Mouse (Mus musculus): ENCODE results near the gene Rpa3. TPM values are rescaled to one million over a fixed set of nuclear protein-coding genes. Genes with fewer than 3 reads are reported as not detected.

Gene Rpa3
- polyA plus RNA-seq, 1 experiment from 2014 or later = 111 TPM

GRCm38 (mm10) chr6:8275098-8275497, 16.1 kb upstream of the Rpa3 start:
- Histone ChIP-seq H3K27me3 (no peaks in the 10 kb centered on the region), H3K36me3 (0 out of 2 replicates have a peak, but pooled peaks cover 9% of the 10 kb centered on the region), H3K4me1 (no peaks in the 10 kb centered on the region), H3K9me3 (no peaks in the 10 kb centered on the region), H3K9ac (no peak overlapping the region), H3K27ac (no peak overlapping the region), H3K4me3 (no peak overlapping the region), H3K4me2 (no peak overlapping the region)
- no peak for ATAC-seq (ENCODE audit: insufficient number of reproducible peaks, low FRiP score, low TSS enrichment, low read depth)
- 14% methylated on average over 1 of the region's 1 CpGs for WGBS

DNA sequence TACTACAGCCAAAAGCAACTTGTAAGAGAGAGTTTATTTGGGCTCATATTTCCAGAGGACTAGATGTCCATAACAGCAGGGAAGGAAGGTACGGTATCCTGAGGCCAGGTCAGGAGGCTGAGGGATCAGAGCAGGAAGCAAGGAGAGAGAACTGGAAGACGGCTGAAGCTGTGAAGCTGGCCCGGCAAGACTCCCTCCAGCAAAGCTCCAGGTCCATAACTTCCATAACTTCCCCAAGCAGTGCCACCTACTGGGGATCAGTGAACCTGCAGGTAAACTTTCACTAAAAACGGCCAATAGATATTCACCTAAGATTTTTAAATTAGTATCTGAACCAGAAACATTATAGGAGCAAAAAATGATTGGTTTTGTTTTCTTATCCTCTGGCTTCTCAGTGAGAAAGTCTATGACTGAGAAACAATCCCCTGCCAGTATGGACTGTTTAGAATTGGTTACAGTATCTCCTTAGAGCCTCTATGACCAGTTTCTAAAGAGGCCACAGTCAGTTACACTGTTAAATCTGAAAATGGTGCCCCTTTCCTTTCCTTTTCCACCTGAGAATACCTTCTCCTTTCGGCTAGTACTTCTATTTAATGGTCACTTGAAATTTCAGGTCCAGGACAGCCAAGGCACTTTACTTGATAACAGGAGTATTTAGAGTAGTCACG, 15.5 kb upstream of the Rpa3 start:
- Histone ChIP-seq H3K27ac (no peak overlapping the region), H3K4me3 (no peak overlapping the region), H3K36me3 (0 out of 2 replicates have a peak, but pooled peaks cover 9% of the 10 kb centered on the region), H3K9me3 (no peaks in the 10 kb centered on the region), H3K4me1 (no peaks in the 10 kb centered on the region), H3K9ac (no peak overlapping the region), H3K4me2 (no peak overlapping the region), H3K27me3 (no peaks in the 10 kb centered on the region)
- ATAC-seq (ENCODE audit: insufficient number of reproducible peaks, low FRiP score, low TSS enrichment, low read depth) = no peak
- 30% methylated on average over 6 of the region's 6 CpGs for WGBS

- H3K36me3 ChIP-seq = 0 out of 2 replicates have a peak, but pooled peaks cover 9% of the 10 kb centered on the region
- ATAC-seq (ENCODE audit: insufficient number of reproducible peaks, low FRiP score, low TSS enrichment, low read depth) = no peak
- H3K27ac ChIP-seq = no peak overlapping the region
- H3K9me3 ChIP-seq = no peaks in the 10 kb centered on the region
- H3K27me3 ChIP-seq = no peaks in the 10 kb centered on the region
- 81% methylated on average over 3 of the region's 3 CpGs for WGBS
- no peak overlapping the region for H3K9ac ChIP-seq
- H3K4me2 ChIP-seq = no peak overlapping the region
- no peaks in the 10 kb centered on the region for H3K4me1 ChIP-seq
- no peak overlapping the region for H3K4me3 ChIP-seq
Observed at GRCm38 (mm10) chr6:8271047-8271446, 12.1 kb upstream of the Rpa3 start.

DNA sequence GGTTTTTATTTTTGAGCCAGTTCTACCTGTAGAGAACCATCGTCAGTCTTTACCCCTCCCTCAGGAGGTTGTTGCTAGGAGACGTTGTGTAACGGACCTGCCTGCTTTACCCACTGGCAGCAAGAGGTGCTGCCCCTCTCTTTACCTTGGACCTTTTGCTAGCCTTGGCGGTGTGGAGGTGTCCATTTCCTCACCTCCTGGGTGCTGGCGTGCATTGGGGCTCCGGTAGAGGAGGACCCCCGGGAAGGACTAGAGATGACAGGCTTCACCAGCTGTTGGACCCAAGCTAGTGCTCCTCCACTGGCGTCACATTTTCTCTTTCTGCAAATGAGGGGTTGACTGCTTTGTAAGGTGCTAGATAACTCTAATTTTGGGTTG, 683 bp upstream of the Rpa3 start:
- peak overlapping the region; percentile 81 for H3K4me2 ChIP-seq
- peak overlapping the region; percentile 96 for H3K4me3 ChIP-seq
- no peak for ATAC-seq (ENCODE audit: insufficient number of reproducible peaks, low FRiP score, low TSS enrichment, low read depth)
- peaks cover 7% of the 10 kb centered on the region for H3K4me1 ChIP-seq
- H3K27me3 ChIP-seq = no peaks in the 10 kb centered on the region
- H3K36me3 ChIP-seq = no peaks in the 10 kb centered on the region
- H3K9me3 ChIP-seq = no peaks in the 10 kb centered on the region
- H3K27ac ChIP-seq = peak overlapping the region; percentile 85
- WGBS = under 1% methylated on average over 8 of the region's 8 CpGs
- peak overlapping the region; percentile 65 for H3K9ac ChIP-seq

DNA sequence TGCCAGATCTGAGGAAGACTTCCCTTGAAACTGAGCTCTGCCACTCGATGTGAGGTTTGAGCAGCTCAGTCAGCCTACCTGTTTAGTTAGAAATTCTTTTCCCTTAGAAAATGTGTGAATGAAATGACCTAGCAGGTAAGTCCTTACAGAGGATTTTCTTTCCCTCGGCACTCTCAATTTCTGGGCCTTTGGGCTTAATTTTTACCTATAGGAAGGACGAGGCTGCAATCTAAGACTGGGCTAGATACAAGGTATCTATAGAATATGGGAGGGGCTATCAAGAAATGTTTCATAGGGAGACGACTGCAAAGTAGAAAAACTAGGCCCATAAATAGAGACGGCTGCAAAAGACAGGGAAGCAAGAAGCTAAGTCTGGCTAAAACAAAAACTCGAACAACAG, 657 bp downstream of the Rpa3 start:
- H3K4me2 ChIP-seq = peak overlapping the region; percentile 59
- H3K27ac ChIP-seq = peak overlapping the region; percentile 89
- peaks cover 7% of the 10 kb centered on the region for H3K4me1 ChIP-seq
- H3K4me3 ChIP-seq = peak overlapping the region; percentile 96
- no peaks in the 10 kb centered on the region for H3K36me3 ChIP-seq
- no peak for ATAC-seq (ENCODE audit: insufficient number of reproducible peaks, low FRiP score, low TSS enrichment, low read depth)
- no peaks in the 10 kb centered on the region for H3K9me3 ChIP-seq
- WGBS = 6% methylated on average over 6 of the region's 6 CpGs
- H3K9ac ChIP-seq = peak overlapping the region; percentile 64
- no peaks in the 10 kb centered on the region for H3K27me3 ChIP-seq

GRCm38 (mm10) chr6:8228596-8228995, 30.4 kb downstream of the Rpa3 start:
- Histone ChIP-seq H3K4me1 (no peaks in the 10 kb centered on the region), H3K36me3 (peaks cover 39% of the 10 kb centered on the region), H3K4me3 (no peak overlapping the region), H3K9me3 (no peaks in the 10 kb centered on the region), H3K27me3 (no peaks in the 10 kb centered on the region), H3K4me2 (no peak overlapping the region), H3K9ac (no peak overlapping the region), H3K27ac (no peak overlapping the region)
- 88% methylated on average over 3 of the region's 3 CpGs for WGBS
- no peak for ATAC-seq (ENCODE audit: insufficient number of reproducible peaks, low FRiP score, low TSS enrichment, low read depth)

GRCm38 (mm10) chr6:8227035-8227434, 31.9 kb downstream of the Rpa3 start:
- Histone ChIP-seq H3K4me3 (no peak overlapping the region), H3K4me2 (no peak overlapping the region), H3K36me3 (peaks cover 32% of the 10 kb centered on the region), H3K9me3 (no peaks in the 10 kb centered on the region), H3K4me1 (no peaks in the 10 kb centered on the region), H3K9ac (no peak overlapping the region), H3K27me3 (no peaks in the 10 kb centered on the region), H3K27ac (no peak overlapping the region)
- ATAC-seq (ENCODE audit: insufficient number of reproducible peaks, low FRiP score, low TSS enrichment, low read depth) = no peak
- 80% methylated on average over 3 of the region's 3 CpGs for WGBS

GRCm38 (mm10) chr6:8210661-8211060, 48.3 kb downstream of the Rpa3 start:
- no peak overlapping the region for H3K4me3 ChIP-seq
- peaks cover 14% of the 10 kb centered on the region for H3K36me3 ChIP-seq
- no peak for ATAC-seq (ENCODE audit: insufficient number of reproducible peaks, low FRiP score, low TSS enrichment, low read depth)
- no peak overlapping the region; the same call in 1 of the 2 replicates for H3K4me2 ChIP-seq
- 0 out of 2 replicates have a peak, but pooled peaks cover 3% of the 10 kb centered on the region for H3K4me1 ChIP-seq
- H3K9me3 ChIP-seq = no peaks in the 10 kb centered on the region
- H3K27ac ChIP-seq = no peak overlapping the region
- H3K9ac ChIP-seq = no peak overlapping the region
- no peaks in the 10 kb centered on the region for H3K27me3 ChIP-seq
- WGBS = 90% methylated on average over 3 of the region's 3 CpGs

DNA sequence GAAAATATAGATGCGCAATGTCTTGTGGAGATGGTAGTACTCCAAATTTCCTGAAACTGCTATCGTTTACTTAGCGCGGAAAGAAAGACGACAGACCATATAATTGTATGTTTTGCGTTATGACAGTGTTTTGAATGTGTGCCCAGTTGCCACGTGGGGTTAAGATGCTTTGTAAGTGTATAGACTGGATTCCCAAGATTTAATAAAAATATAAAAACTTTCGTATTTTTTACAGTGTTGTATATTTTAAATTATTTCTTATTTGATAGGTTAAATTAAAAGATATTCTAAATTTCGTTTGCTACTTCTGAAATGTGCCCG, 49.1 kb downstream of the Rpa3 start:
- Histone ChIP-seq H3K27me3 (no peaks in the 10 kb centered on the region), H3K4me3 (peak overlapping the region; percentile 83), H3K4me2 (peak overlapping the region; percentile 47), H3K27ac (peak overlapping the region; percentile 96), H3K9me3 (no peaks in the 10 kb centered on the region), H3K4me1 (0 out of 2 replicates have a peak, but pooled peaks cover 3% of the 10 kb centered on the region), H3K36me3 (peaks cover 6% of the 10 kb centered on the region), H3K9ac (peak overlapping the region; percentile 91)
- whole genome bisulfite sequencing = 10% methylated on average over 10 of the region's 10 CpGs
- ATAC-seq (ENCODE audit: insufficient number of reproducible peaks, low FRiP score, low TSS enrichment, low read depth) = no peak

GRCm38 (mm10) chr6:8209047-8209865, 49.7 kb downstream of the Rpa3 start, which contains the start of gene Mios:
Gene Mios, plus strand, starts transcription at chr6:8209222.
- Histone ChIP-seq H3K36me3 (0 out of 2 replicates have a peak, but pooled peaks cover 2% of the 10 kb centered on the region), H3K27ac (peak within 1 kb of the TSS; percentile 96), H3K27me3 (no peaks in the 10 kb centered on the region), H3K4me3 (peak within 1 kb of the TSS; percentile 83), H3K9ac (peak within 1 kb of the TSS; percentile 91), H3K9me3 (no peaks in the 10 kb centered on the region), H3K4me2 (peak within 1 kb of the TSS; percentile 47), H3K4me1 (0 out of 2 replicates have a peak, but pooled peaks cover 3% of the 10 kb centered on the region)
- ATAC-seq (ENCODE audit: insufficient number of reproducible peaks, low FRiP score, low TSS enrichment, low read depth) = peak; percentile 96
- WGBS = under 1% methylated on average over 87 of the region's 90 CpGs
